Mouse (Mus musculus) heart, embryonic 14.5 days (tissue): ENCODE results near the gene Samd15. TPM values are rescaled to one million over a fixed set of nuclear protein-coding genes. Genes with fewer than 3 reads are reported as not detected.

Source experiments
- ATAC-seq: fragments of 200-750 bp; cut with Nextera tagmentation; 2 replicates; pipeline ENCODE4 v1.8.0; 2017; ENCODE audit warnings: low read depth, moderate TSS enrichment; ENCODE audit not compliant: insufficient number of reproducible peaks, insufficient read depth, low FRiP score
- H3K27ac ChIP-seq, 2 experiments: fragments of 200-500 bp in 1 of 2; fragments of 300-500 bp in 1 of 2; sonication (generic) in 1 of 2; replicated peaks in 1 of 2; 2 replicates each; pipeline ENCODE4 v1.5.1; 2012 to 2014; ENCODE audit warnings: low read depth in 2 of 2, low read length in 2 of 2, control low read depth in 1 of 2, mild to moderate bottlenecking in 1 of 2, mixed read lengths in 1 of 2; ENCODE audit not compliant: control insufficient read depth in 1 of 2, insufficient read depth in 1 of 2
- H3K27me3 ChIP-seq: fragments of 300-500 bp; sonication (generic); 2 replicates; pipeline ENCODE4 v1.6.1; 2014; ENCODE audit warnings: mild to moderate bottlenecking, low read length, control low read depth; ENCODE audit not compliant: control insufficient read depth, insufficient read depth
- H3K36me3 ChIP-seq: fragments of 300-500 bp; sonication (generic); 2 replicates; pipeline ENCODE4 v1.6.1; 2014; ENCODE audit warnings: mild to moderate bottlenecking, control low read depth, low read length, mixed read lengths; ENCODE audit not compliant: control insufficient read depth, insufficient read depth
- H3K4me1 ChIP-seq, 2 experiments: fragments of 200-500 bp in 1 of 2; fragments of 300-500 bp in 1 of 2; sonication (generic) in 1 of 2; 2 replicates each; pipeline ENCODE4 v1.6.1; 2012 to 2014; ENCODE audit warnings: low read length in 2 of 2, control low read depth in 1 of 2, mixed read lengths in 1 of 2; ENCODE audit not compliant: control insufficient read depth in 2 of 2, insufficient read depth in 2 of 2
- H3K4me2 ChIP-seq: fragments of 300-500 bp; sonication (generic); 2 replicates; pipeline ENCODE4 v1.6.1; 2014; ENCODE audit warnings: mild to moderate bottlenecking, low read length
- H3K4me3 ChIP-seq, 2 experiments: fragments of 200-500 bp in 1 of 2; fragments of 300-500 bp in 1 of 2; sonication (generic) in 1 of 2; 2 replicates each; pipeline ENCODE4 v1.5.1; 2012 to 2014; ENCODE audit warnings: low read length in 2 of 2, mild to moderate bottlenecking in 2 of 2, control low read depth in 1 of 2, low read depth in 1 of 2, moderate library complexity in 1 of 2; ENCODE audit not compliant: control insufficient read depth in 1 of 2, insufficient read depth in 1 of 2
- H3K9ac ChIP-seq: fragments of 300-500 bp; sonication (generic); 2 replicates; pipeline ENCODE4 v1.6.1; 2014; ENCODE audit warnings: mild to moderate bottlenecking, low read length
- H3K9me3 ChIP-seq: fragments of 300-500 bp; sonication (generic); 2 replicates; pipeline ENCODE4 v1.6.1; 2016; ENCODE audit warnings: low read length, control low read depth; ENCODE audit not compliant: control insufficient read depth
- WGBS: fragments of 180-500 bp; shearing (Covaris S2); extraction: QIAGEN DNeasy Blood & Tissue Kit; methylation state at CpG from one replicate; pipeline ENCODE4 v1.1.7; 2014; 5-methylcytosine and 5-hydroxymethylcytosine counted together
- polyA plus RNA-seq: library from polyadenylated mRNA; unstranded; fragments of >200 nt; fragmentation: Nextera tagmentation; extraction: Ambion mirVana; gene quantifications from 2 replicates; pipeline ENCODE4 v1.2.1, GENCODE M21; 2014

The Samd15 gene
- polyA plus RNA-seq, 1 experiment from 2014 or later = 0.89 TPM

DNA sequence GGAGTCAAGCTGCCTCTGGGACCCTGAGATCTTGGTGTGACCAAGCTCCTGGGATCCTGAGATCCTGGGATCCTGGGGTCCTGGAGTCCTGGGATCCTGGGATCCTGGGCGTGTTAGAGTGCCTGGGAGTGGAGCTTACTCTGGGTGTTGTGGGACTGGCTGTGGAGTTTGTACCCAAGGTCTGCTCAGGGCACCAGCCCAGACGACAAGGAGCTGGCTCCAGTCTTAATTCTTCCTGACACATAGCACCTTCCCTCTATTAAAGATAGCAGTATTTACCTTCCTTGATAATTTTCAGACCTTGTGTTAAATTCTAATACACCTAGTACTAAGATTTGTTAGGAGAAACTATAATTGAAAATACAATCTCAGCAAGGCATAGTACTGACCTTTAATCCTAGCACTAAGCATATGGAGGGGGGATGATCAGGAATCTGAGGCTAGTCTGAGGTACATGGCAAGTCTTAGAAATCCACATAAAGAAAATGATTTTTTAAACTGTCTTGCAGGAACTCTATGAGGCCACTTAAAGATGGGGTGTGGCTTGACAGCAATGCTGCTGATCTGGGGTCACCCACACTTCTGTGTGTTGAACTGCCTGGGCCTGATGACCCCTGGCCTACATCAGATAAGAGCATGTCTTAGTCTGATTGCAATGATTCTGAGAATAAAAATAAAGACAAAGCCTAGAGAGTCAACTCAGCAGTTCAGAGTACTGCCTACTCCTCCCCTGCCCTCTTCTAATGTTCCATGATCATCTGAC lies 13.5 kb downstream of the Samd15 start:
- Histone ChIP-seq H3K36me3 (no peaks in the 10 kb centered on the region), H3K9me3 (no peaks in the 10 kb centered on the region), H3K4me1 (no peaks in the 10 kb centered on the region), H3K4me2 (no peak overlapping the region), H3K27ac (no peak overlapping the region), H3K9ac (no peak overlapping the region), H3K4me3 (no peak overlapping the region), H3K27me3 (no peaks in the 10 kb centered on the region)
- no peak for ATAC-seq
- 41% methylated on average over 2 of the region's 2 CpGs for WGBS

DNA sequence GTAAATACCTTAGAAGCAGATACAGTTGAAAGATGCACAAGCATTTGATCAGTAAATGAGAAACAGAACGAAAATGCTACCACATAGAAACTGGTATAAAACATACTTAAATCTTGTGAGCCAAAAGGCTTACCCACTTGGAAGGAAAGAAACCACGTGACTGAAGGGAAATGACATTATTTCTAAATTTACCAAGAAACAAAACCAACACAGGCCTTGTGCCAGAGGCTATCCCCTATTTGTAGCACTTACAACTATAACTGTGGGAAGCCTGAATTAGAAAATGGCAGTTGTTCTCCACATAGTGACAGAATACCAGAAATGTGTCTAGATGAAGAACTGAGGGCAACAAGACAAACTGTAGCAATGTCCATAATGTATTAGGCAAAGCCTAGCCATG lies 16.5 kb downstream of the Samd15 start:
- H3K27me3 ChIP-seq = no peaks in the 10 kb centered on the region
- WGBS = 57% methylated on average over 2 of the region's 2 CpGs
- H3K9me3 ChIP-seq = no peaks in the 10 kb centered on the region
- no peak overlapping the region for H3K27ac ChIP-seq
- no peak overlapping the region for H3K4me2 ChIP-seq
- H3K36me3 ChIP-seq = no peaks in the 10 kb centered on the region
- peaks cover 0 to 7% of the 10 kb centered on the region in 2 experiments; a peak in 2 of 4 replicates for H3K4me1 ChIP-seq
- no peak overlapping the region for H3K4me3 ChIP-seq
- no peak overlapping the region for H3K9ac ChIP-seq
- no peak for ATAC-seq

DNA sequence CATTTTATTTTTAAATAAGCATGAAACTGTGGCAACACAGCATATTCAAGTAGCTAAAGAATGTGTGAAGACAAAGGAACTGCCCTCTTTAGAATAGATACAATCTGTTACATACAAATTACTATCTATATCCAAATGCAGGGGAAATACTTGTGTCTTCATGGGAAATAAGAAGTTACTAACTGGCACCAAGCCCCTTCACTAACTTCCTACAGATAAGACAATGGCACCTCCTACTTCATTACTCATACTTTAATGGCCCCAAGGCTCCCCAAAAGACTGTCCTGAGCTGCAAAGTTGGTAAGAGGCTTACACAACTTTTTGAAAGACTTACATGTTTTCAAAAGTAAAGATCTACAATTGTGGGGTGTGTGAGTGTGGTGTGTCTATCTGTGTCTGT lies 18.1 kb downstream of the Samd15 start:
- ATAC-seq = no peak

DNA sequence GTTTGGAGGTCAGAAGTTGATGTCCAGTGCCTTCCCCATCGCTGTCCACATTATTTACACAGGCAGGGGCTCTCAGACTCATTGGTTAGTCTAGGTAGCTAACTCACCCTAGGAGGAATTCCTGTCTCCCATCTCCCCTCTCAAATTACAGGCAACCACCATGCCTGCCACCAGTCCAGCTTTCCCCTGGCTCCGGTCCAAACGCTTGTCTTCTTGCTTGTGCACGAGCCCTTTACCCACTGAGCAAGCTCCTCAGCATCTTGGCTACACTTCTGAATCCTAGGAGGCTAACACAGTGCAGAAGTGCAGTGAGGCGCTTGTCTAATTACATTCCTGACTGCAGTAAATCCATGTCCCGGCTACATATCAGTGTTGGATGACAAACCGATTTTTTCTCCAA lies 19.8 kb downstream of the Samd15 start:
- Histone ChIP-seq H3K36me3 (no peaks in the 10 kb centered on the region), H3K4me3 (no peak overlapping the region), H3K9ac (no peak overlapping the region), H3K4me2 (no peak overlapping the region), H3K27ac (no peak overlapping the region), H3K4me1 (peaks cover 0 to 7% of the 10 kb centered on the region in 2 experiments; a peak in 2 of 4 replicates), H3K27me3 (no peaks in the 10 kb centered on the region), H3K9me3 (no peaks in the 10 kb centered on the region)
- WGBS = 53% methylated on average over 7 of the region's 7 CpGs
- no peak for ATAC-seq

More for the DNA sequence above, 18.1 kb downstream of the Samd15 start:
- no peak overlapping the region for H3K9ac ChIP-seq
- H3K36me3 ChIP-seq = no peaks in the 10 kb centered on the region
- H3K4me1 ChIP-seq = peaks cover 0 to 7% of the 10 kb centered on the region in 2 experiments; a peak in 2 of 4 replicates
- no peak overlapping the region for H3K27ac ChIP-seq
- H3K4me2 ChIP-seq = no peak overlapping the region
- no peak overlapping the region for H3K4me3 ChIP-seq
- H3K27me3 ChIP-seq = no peaks in the 10 kb centered on the region
- H3K9me3 ChIP-seq = no peaks in the 10 kb centered on the region

DNA sequence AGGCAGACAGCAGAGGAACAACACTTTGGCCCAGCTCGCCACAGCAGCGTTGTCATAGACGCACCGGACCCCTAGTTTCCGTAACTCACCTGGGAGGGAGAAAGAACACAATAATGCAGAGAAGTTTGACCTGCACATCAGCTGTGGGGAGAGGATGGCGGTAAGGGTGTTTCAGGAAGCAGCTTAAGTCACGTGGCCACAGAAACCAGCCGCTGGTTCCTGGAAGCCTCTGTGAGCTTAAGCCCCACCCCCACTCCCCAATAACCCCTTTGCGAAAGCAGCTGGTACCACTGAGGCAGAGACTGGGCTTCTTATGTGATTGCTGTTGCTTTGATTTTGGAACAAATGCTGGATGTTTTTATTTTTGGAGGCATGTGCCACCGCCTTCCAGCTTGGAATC lies 25.4 kb downstream of the Samd15 start:
- Histone ChIP-seq H3K4me1 (no peaks in the 10 kb centered on the region; a peak in 2 of 4 replicates), H3K9ac (no peak overlapping the region), H3K4me2 (peak overlapping the region; percentile 28), H3K27me3 (no peaks in the 10 kb centered on the region), H3K27ac (no peak overlapping the region), H3K9me3 (no peaks in the 10 kb centered on the region; the same call in 1 of the 2 replicates), H3K4me3 (no peak overlapping the region), H3K36me3 (no peaks in the 10 kb centered on the region)
- ATAC-seq = no peak
- 62% methylated on average over 10 of the region's 10 CpGs for WGBS

DNA sequence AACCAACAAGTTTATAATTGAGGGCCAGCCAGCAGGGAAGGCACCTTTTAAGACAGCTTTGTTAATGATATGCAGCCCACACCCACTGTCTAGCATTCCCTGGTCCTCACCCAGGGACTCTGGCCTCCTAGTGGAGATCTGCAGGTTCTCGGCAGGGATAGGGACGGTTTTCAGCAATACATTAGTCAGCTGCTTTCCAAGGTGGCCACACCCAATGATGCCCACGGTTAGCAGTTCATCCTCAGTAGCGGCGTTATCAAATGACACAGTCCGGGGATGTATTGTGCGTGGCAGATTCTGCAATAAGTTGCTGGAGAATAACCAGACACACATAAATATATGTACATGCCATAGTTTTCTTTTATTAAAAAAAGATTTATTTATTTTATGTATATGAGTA lies 27.3 kb downstream of the Samd15 start:
- no peak overlapping the region for H3K4me3 ChIP-seq
- no peak for ATAC-seq
- no peak overlapping the region for H3K9ac ChIP-seq
- H3K36me3 ChIP-seq = no peaks in the 10 kb centered on the region
- WGBS = 70% methylated on average over 7 of the region's 7 CpGs
- no peaks in the 10 kb centered on the region; the same call in 1 of the 2 replicates for H3K9me3 ChIP-seq
- no peaks in the 10 kb centered on the region for H3K27me3 ChIP-seq
- no peaks in the 10 kb centered on the region; a peak in 2 of 4 replicates for H3K4me1 ChIP-seq
- no peak overlapping the region for H3K27ac ChIP-seq
- no peak overlapping the region for H3K4me2 ChIP-seq

DNA sequence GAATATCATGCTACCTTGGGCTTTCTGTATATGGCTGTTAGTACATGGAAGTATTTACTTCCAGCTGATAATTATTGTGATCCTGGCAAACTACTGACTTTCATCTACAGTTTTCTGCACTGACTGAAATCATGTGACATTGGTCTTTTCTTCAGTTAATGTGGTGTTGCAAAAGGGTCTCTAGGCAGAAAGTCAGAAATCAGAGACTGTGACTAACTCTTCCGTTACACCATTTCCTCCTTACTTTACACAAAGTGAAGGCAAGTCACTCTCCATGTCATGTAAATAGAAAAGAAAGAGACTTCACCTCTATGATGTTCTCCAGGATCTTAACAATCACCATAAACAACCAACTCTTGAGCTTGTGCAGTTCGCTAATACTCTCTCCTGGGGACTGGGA lies 30.1 kb downstream of the Samd15 start:
- WGBS = 89% methylated on average over 2 of the region's 2 CpGs
- ATAC-seq = no peak

More for the DNA sequence above, 30.1 kb downstream of the Samd15 start:
- H3K9me3 ChIP-seq = no peaks in the 10 kb centered on the region; the same call in 1 of the 2 replicates
- no peak overlapping the region for H3K9ac ChIP-seq
- H3K4me1 ChIP-seq = no peaks in the 10 kb centered on the region; a peak in 2 of 4 replicates
- no peaks in the 10 kb centered on the region for H3K27me3 ChIP-seq
- H3K4me2 ChIP-seq = no peak overlapping the region
- no peak overlapping the region for H3K4me3 ChIP-seq
- H3K27ac ChIP-seq = no peak overlapping the region
- H3K36me3 ChIP-seq = no peaks in the 10 kb centered on the region
